Mouse (Mus musculus): ENCODE data around the gene Il15ra.
A peak's percentile ranks its signal among the peaks of the same experiment; 100 is the strongest.
"Not testable (repeated sequence)": the region's sequence is repeated elsewhere in the genome, so short reads cannot be mapped to it uniquely, and the experiment has no call there.

Il15ra gene

GRCm38 (mm10) chr2:11708538-11708937 lies 3.4 kb downstream of the Il15ra start:
- DNase-seq (ENCODE audit: low read depth): no peak

- not testable (repeated sequence) for DNase-seq (ENCODE audit: low read depth)
Measured at GRCm38 (mm10) chr2:11710101-11710500, 5.0 kb downstream of the Il15ra start.

GRCm38 (mm10) chr2:11712483-11712990 lies 7.4 kb downstream of the Il15ra start:
- no peak for DNase-seq (ENCODE audit: low read depth)

GRCm38 (mm10) chr2:11713021-11713420 lies 7.9 kb downstream of the Il15ra start:
- DNase-seq (ENCODE audit: low read depth): no peak

GRCm38 (mm10) chr2:11714535-11714934 lies 9.4 kb downstream of the Il15ra start:
- DNase-seq (ENCODE audit: low read depth): no peak

- no peak for DNase-seq (ENCODE audit: low read depth)
Measured at GRCm38 (mm10) chr2:11718573-11718972, 13.5 kb downstream of the Il15ra start.

GRCm38 (mm10) chr2:11722564-11722963 lies 17.5 kb downstream of the Il15ra start:
- DNase-seq (ENCODE audit: low read depth): no peak

- DNase-seq (ENCODE audit: low read depth): no peak
Measured at GRCm38 (mm10) chr2:11727574-11727973, 22.5 kb downstream of the Il15ra start.

- no peak for DNase-seq (ENCODE audit: low read depth)
Measured at GRCm38 (mm10) chr2:11729091-11729490, 24.0 kb downstream of the Il15ra start.

GRCm38 (mm10) chr2:11732978-11733377 lies 27.9 kb downstream of the Il15ra start:
- no peak for DNase-seq (ENCODE audit: low read depth)

- no peak for DNase-seq (ENCODE audit: low read depth)
Measured at GRCm38 (mm10) chr2:11735853-11736252, 30.8 kb downstream of the Il15ra start.

- DNase-seq (ENCODE audit: low read depth): no peak
Measured at GRCm38 (mm10) chr2:11738794-11739193, 33.7 kb downstream of the Il15ra start.

- DNase-seq (ENCODE audit: low read depth): no peak
Measured at GRCm38 (mm10) chr2:11739516-11740051, 34.5 kb downstream of the Il15ra start.

- DNase-seq (ENCODE audit: low read depth): no peak
Measured at GRCm38 (mm10) chr2:11762541-11762940, 57.5 kb downstream of the Il15ra start.

- DNase-seq (ENCODE audit: low read depth): no peak
Measured at GRCm38 (mm10) chr2:11765694-11766093, 60.6 kb downstream of the Il15ra start.

- DNase-seq (ENCODE audit: low read depth): no peak
Measured at GRCm38 (mm10) chr2:11766485-11767160, 61.5 kb downstream of the Il15ra start.

- DNase-seq (ENCODE audit: low read depth): no peak
Measured at GRCm38 (mm10) chr2:11767161-11767545, 62.1 kb downstream of the Il15ra start.

GRCm38 (mm10) chr2:11771701-11772100 lies 66.6 kb downstream of the Il15ra start:
- DNase-seq (ENCODE audit: low read depth): no peak

GRCm38 (mm10) chr2:11772401-11772800 lies 67.3 kb downstream of the Il15ra start:
- no peak for DNase-seq (ENCODE audit: low read depth)

- DNase-seq (ENCODE audit: low read depth): no peak
Measured at GRCm38 (mm10) chr2:11774426-11774825, 69.3 kb downstream of the Il15ra start.

GRCm38 (mm10) chr2:11775121-11775520 lies 70.0 kb downstream of the Il15ra start:
- DNase-seq (ENCODE audit: low read depth): no peak

GRCm38 (mm10) chr2:11776415-11776814 lies 71.3 kb downstream of the Il15ra start:
- DNase-seq (ENCODE audit: low read depth): no peak

GRCm38 (mm10) chr2:11777091-11778068 lies 72.3 kb downstream of the Il15ra start, which contains the start of the genes Fbh1 and Ankrd16:
Gene Fbh1, minus strand, starts transcription at chr2:11777582.
Gene Ankrd16, plus strand, starts transcription at chr2:11777876.
- peak; percentile 100 for DNase-seq (ENCODE audit: low read depth)

Measured in fibroblast of lung, adult 2 months (primary cell).